Mouse (Mus musculus) CH12.LX (cell line): Measurements from ENCODE around the gene Myl7. TPM values are rescaled to one million over a fixed set of nuclear protein-coding genes. Genes with fewer than 3 reads are reported as not detected.
A peak's percentile ranks its signal among the peaks of the same experiment; 100 is the strongest.
"Not testable (repeated sequence)": the region's sequence is repeated elsewhere in the genome, so short reads cannot be mapped to it uniquely, and the experiment has no call there.

ENCODE experiments used
- DNase-seq: peaks from one replicate; pipeline ENCODE4 v3.0.0-alpha.2; 2013; ENCODE audit errors: extremely low read depth
- H3K27ac ChIP-seq: 2 replicates; pipeline ENCODE4 v1.5.1; 2012; ENCODE audit warnings: low read depth, mild to moderate bottlenecking, control low read depth, moderate library complexity; ENCODE audit not compliant: insufficient read depth
- H3K27me3 ChIP-seq: replicated peaks from 2 replicates; pipeline ENCODE3; 2012; ENCODE audit warnings: inconsistent platforms
- H3K36me3 ChIP-seq, 2 experiments: replicated peaks in 1 of 2; 2 replicates each; pipeline versions ENCODE3 to v1.6.1; 2012; ENCODE audit warnings: inconsistent platforms in 1 of 2, low read length in 1 of 2, mild to moderate bottlenecking in 1 of 2, mixed read lengths in 1 of 2, moderate library complexity in 1 of 2; ENCODE audit not compliant: control insufficient read depth in 1 of 2, insufficient read depth in 1 of 2
- H3K4me1 ChIP-seq, 2 experiments: 2 replicates each; pipeline ENCODE4 v1.6.1; 2012; ENCODE audit warnings: inconsistent platforms in 1 of 2, moderate library complexity in 1 of 2; ENCODE audit not compliant: insufficient read depth in 2 of 2, control insufficient read depth in 1 of 2
- H3K4me2 ChIP-seq: 2 replicates; pipeline ENCODE4 v1.6.1; 2012; ENCODE audit warnings: low read depth, mild to moderate bottlenecking, control low read depth; ENCODE audit not compliant: poor library complexity, insufficient read depth, severe bottlenecking
- H3K4me3 ChIP-seq, 3 experiments: fragments of 150-350 bp in 1 of 3; sonication (generic) in 1 of 3; replicated peaks in 1 of 3; 2 replicates each; pipeline versions ENCODE3 to v1.5.1; 2011 to 2012; ENCODE audit warnings: low read depth in 2 of 3, low read length in 2 of 3, mild to moderate bottlenecking in 2 of 3, moderate library complexity in 2 of 3, control low read depth in 1 of 3, improper control_type of control experiment in 1 of 3, inconsistent platforms in 1 of 3, mixed read lengths in 1 of 3; ENCODE audit not compliant: poor library complexity in 1 of 3
- H3K79me2 ChIP-seq: replicated peaks from 2 replicates; pipeline ENCODE4 v1.6.1; 2012; ENCODE audit warnings: mild to moderate bottlenecking, moderate library complexity; ENCODE audit not compliant: control insufficient read depth, poor library complexity, insufficient read depth, severe bottlenecking; ENCODE audit errors: extremely low read depth
- H3K9ac ChIP-seq: 2 replicates; pipeline ENCODE4 v1.6.1; 2012; ENCODE audit warnings: low read depth, mild to moderate bottlenecking, control low read depth, moderate library complexity; ENCODE audit not compliant: insufficient read depth
- H3K9me3 ChIP-seq: replicated peaks from 2 replicates; pipeline ENCODE3; 2012; ENCODE audit warnings: low read length, inconsistent platforms, mixed read lengths
- BHLHE40 ChIP-seq: IDR thresholded peaks from 2 replicates; pipeline ENCODE4 v1.6.1; 2011; ENCODE audit warnings: mild to moderate bottlenecking, low read depth, low read length, improper control_type of control experiment
- CHD2 ChIP-seq: IDR thresholded peaks from 2 replicates; pipeline ENCODE4 v1.6.1; 2011; ENCODE audit warnings: low read length, improper control_type of control experiment
- CTCF ChIP-seq, 2 experiments: IDR thresholded peaks in 1 of 2; conservative IDR thresholded peaks in 1 of 2; 2 replicates each; pipeline ENCODE4 v1.5.1; 2011 to 2012; ENCODE audit warnings: low read depth in 2 of 2, low read length in 2 of 2, improper control_type of control experiment in 1 of 2, inconsistent platforms in 1 of 2, mild to moderate bottlenecking in 1 of 2, moderate library complexity in 1 of 2
- E2F4 ChIP-seq: IDR thresholded peaks from 2 replicates; pipeline ENCODE4 v1.6.1; 2011; ENCODE audit warnings: low read depth, low read length, improper control_type of control experiment; ENCODE audit not compliant: insufficient replicate concordance
- ELF1 ChIP-seq: IDR thresholded peaks from 2 replicates; pipeline ENCODE4 v1.6.1; 2014; ENCODE audit warnings: low read depth, mild to moderate bottlenecking, inconsistent platforms, low read length, improper control_type of control experiment
- IRF4 ChIP-seq: IDR thresholded peaks from 2 replicates; pipeline ENCODE4 v1.6.1; 2014; ENCODE audit warnings: low read depth, mild to moderate bottlenecking, inconsistent platforms, low read length, improper control_type of control experiment
- MAX ChIP-seq: IDR thresholded peaks from 2 replicates; pipeline ENCODE4 v1.6.1; 2011; ENCODE audit warnings: low read length, improper control_type of control experiment
- MXI1 ChIP-seq: IDR thresholded peaks from 2 replicates; pipeline ENCODE4 v1.6.1; 2011; ENCODE audit warnings: mild to moderate bottlenecking, low read depth, low read length, improper control_type of control experiment
- MYC ChIP-seq: IDR thresholded peaks from 2 replicates; pipeline ENCODE4 v1.6.1; 2011; ENCODE audit warnings: low read depth, mild to moderate bottlenecking, improper control_type of control experiment, low read length
- NRF1 ChIP-seq: IDR thresholded peaks from 2 replicates; pipeline ENCODE4 v1.6.1; 2014; ENCODE audit warnings: low read depth, mild to moderate bottlenecking, inconsistent platforms, low read length, improper control_type of control experiment, moderate library complexity
- POLR2AphosphoS2 ChIP-seq: IDR thresholded peaks from 2 replicates; pipeline ENCODE4 v1.6.1; 2011; ENCODE audit warnings: low read depth, low read length, improper control_type of control experiment
- RAD21 ChIP-seq: IDR thresholded peaks from 2 replicates; pipeline ENCODE4 v1.6.1; 2011; ENCODE audit warnings: low read depth, mild to moderate bottlenecking, low read length, improper control_type of control experiment, moderate library complexity
- SMC3 ChIP-seq: IDR thresholded peaks from 2 replicates; pipeline ENCODE4 v1.6.1; 2011; ENCODE audit warnings: low read depth, low read length, improper control_type of control experiment
- TCF12 ChIP-seq: IDR thresholded peaks from 2 replicates; pipeline ENCODE4 v1.6.1; 2014; ENCODE audit warnings: low read depth, mild to moderate bottlenecking, inconsistent platforms, low read length, improper control_type of control experiment
- USF1 ChIP-seq: IDR thresholded peaks from 2 replicates; pipeline ENCODE4 v1.6.1; 2014; ENCODE audit warnings: low read depth, mild to moderate bottlenecking, inconsistent platforms, low read length, improper control_type of control experiment
- USF2 ChIP-seq: conservative IDR thresholded peaks from 2 replicates; pipeline ENCODE4 v1.6.1; 2011; ENCODE audit warnings: low read depth, low read length, improper control_type of control experiment
- ZKSCAN1 ChIP-seq: IDR thresholded peaks from 2 replicates; pipeline ENCODE4 v1.6.1; 2012; ENCODE audit warnings: low read depth, inconsistent platforms, low read length, improper control_type of control experiment, borderline replicate concordance
- dilution Hi-C: fragments of 300-500 bp; cut with MboI; formaldehyde crosslinking; loops from 2 replicates; pipeline ENCODE4 v1.14.3; 2020; ENCODE audit warnings: low sequenced_read_pairs; ENCODE audit not compliant: extremely low pct_unique_long_range_greater_than_20kb, extremely low pct_ligation_motif_present
- in situ Hi-C: fragments of 300-500 bp; cut with MboI; formaldehyde crosslinking; loops from 3 replicates; pipeline ENCODE4 v1.14.3; 2019; ENCODE audit warnings: low sequenced_read_pairs, low pct_ligation_motif_present, low pct_unique_long_range_greater_than_20kb, mixed read lengths
- polyA plus RNA-seq: library from polyadenylated mRNA; unstranded; fragments of >175 nt; gene quantifications from 2 replicates; pipeline ENCODE4 v1.2.1, GENCODE M21; 2012; ENCODE audit warnings: low read depth; ENCODE audit not compliant: insufficient read length
- total RNA-seq, 2 experiments: library from RNA; depleted of rRNA; stranded (reverse); fragments of 300-350 nt in 1 of 2; fragments of >200 nt in 1 of 2; gene quantifications; 2 replicates each; pipeline ENCODE4 v1.2.3; 2012 to 2014

Gene Myl7
- total and polyA plus RNA-seq, 3 experiments, result 0.42 TPM; not detected in 2

GRCm38 (mm10) chr11:5931947-5932346 lies 33.4 kb upstream of the Myl7 start:
- H3K27ac ChIP-seq, result not testable (repeated sequence)
- TF ChIP-seq CTCF (conservative IDR thresholded peaks at IDR 0.05 in 1 of 2, IDR thresholded peaks at IDR 0.05 in 1 of 2; ENCODE audit: low read depth in 2 of 2, low read length in 2 of 2) (peak; percentile 42 to 68; a peak in 3 of 4 replicates), SMC3 (peak; percentile 57), RAD21 (peak; percentile 60)
- TF ChIP-seq, all 38 proteins: peak for 3; not testable (repeated sequence) for 35
- in situ Hi-C loops, H3K4me2 ChIP-seq, H3K36me3 ChIP-seq, H3K4me1 ChIP-seq, H3K4me3 ChIP-seq, H3K9ac ChIP-seq, H3K9me3 ChIP-seq, H3K27me3 ChIP-seq, H3K79me2 ChIP-seq, dilution Hi-C loops: not testable (repeated sequence)
- peak; percentile 49 for DNase-seq

GRCm38 (mm10) chr11:5930578-5930977 lies 32.0 kb upstream of the Myl7 start:
- in situ Hi-C loops, result no loop called here
- no peak for TF ChIP-seq ELF1
- TF ChIP-seq TCF12, result no peak
- no peak for TF ChIP-seq CHD2
- TF ChIP-seq MYC, result no peak
- no peak for TF ChIP-seq POLR2AphosphoS2
- no peak for TF ChIP-seq SMC3
- peak; percentile 22; the same call in 1 of the 2 replicates for TF ChIP-seq IRF4
- no peak for TF ChIP-seq ZKSCAN1
- TF ChIP-seq USF2, result no peak
- TF ChIP-seq E2F4, result no peak
- no peak for TF ChIP-seq NRF1
- no peak for TF ChIP-seq USF1
- TF ChIP-seq MAX, result no peak
- TF ChIP-seq RAD21, result no peak
- TF ChIP-seq BHLHE40, result peak; percentile 74
- TF ChIP-seq CTCF (conservative IDR thresholded peaks at IDR 0.05 in 1 of 2, IDR thresholded peaks at IDR 0.05 in 1 of 2; ENCODE audit: low read depth in 2 of 2, low read length in 2 of 2), result no peak
- no peak for TF ChIP-seq MXI1
- Histone ChIP-seq H3K36me3 (no peaks in the 10 kb centered on the region), H3K79me2 (no peaks in the 10 kb centered on the region), H3K27me3 (peaks cover 7% of the 10 kb centered on the region), H3K4me1 (peaks cover 4 to 5% of the 10 kb centered on the region in 2 experiments), H3K9me3 (peaks cover 2% of the 10 kb centered on the region), H3K4me3 (no peak overlapping the region), H3K27ac (no peak overlapping the region), H3K9ac (no peak overlapping the region), H3K4me2 (no peak overlapping the region)
- DNase-seq, result no peak
- dilution Hi-C loops, result no loop called here
